Mouse (Mus musculus): Measurements from ENCODE around the gene Cts8. TPM values are rescaled to one million over a fixed set of nuclear protein-coding genes. Genes with fewer than 3 reads are reported as not detected.

Cts8 gene
- polyA plus RNA-seq (2016; fragmentation: Nextera tagmentation; extraction: Ambion mirVana) = not detected in 2 replicates

GRCm38 (mm10) chr13:61255258-61255657 lies at the start of gene Cts8:
Gene Cts8, minus strand, starts transcription at chr13:61255358.
- Histone ChIP-seq H3K4me2 (no peak within 1 kb of the TSS), H3K4me1 (replicated peaks) (no peaks in the 10 kb centered on the region), H3K36me3 (no peaks in the 10 kb centered on the region), H3K27ac (no peak within 1 kb of the TSS), H3K9me3 (peaks cover 46% of the 10 kb centered on the region), H3K4me3 (replicated peaks) (no peak within 1 kb of the TSS), H3K9ac (replicated peaks) (no peak within 1 kb of the TSS), H3K27me3 (no peaks in the 10 kb centered on the region)
- 86% methylated on average over 2 of the region's 2 CpGs for WGBS
- no peak for ATAC-seq (ENCODE audit: insufficient number of reproducible peaks, insufficient read depth, low FRiP score, low TSS enrichment, low read depth)

GRCm38 (mm10) chr13:61288739-61289138 lies 33.6 kb upstream of the Cts8 start, which contains the start of gene Gm49398:
Gene Gm49398, minus strand, starts transcription at chr13:61288839.
- no peaks in the 10 kb centered on the region for H3K27me3 ChIP-seq
- no peak for ATAC-seq (ENCODE audit: insufficient number of reproducible peaks, insufficient read depth, low FRiP score, low TSS enrichment, low read depth)
- no peak within 1 kb of the TSS for H3K9ac ChIP-seq (replicated peaks)
- 88% methylated on average over 2 of the region's 2 CpGs for WGBS
- H3K4me2 ChIP-seq = no peak within 1 kb of the TSS
- no peaks in the 10 kb centered on the region for H3K36me3 ChIP-seq
- no peak within 1 kb of the TSS for H3K4me3 ChIP-seq (replicated peaks)
- no peak within 1 kb of the TSS for H3K27ac ChIP-seq
- H3K4me1 ChIP-seq (replicated peaks) = no peaks in the 10 kb centered on the region
- H3K9me3 ChIP-seq = peaks cover 19% of the 10 kb centered on the region; the same call in 1 of the 2 replicates

- H3K36me3 ChIP-seq = no peaks in the 10 kb centered on the region
- H3K4me3 ChIP-seq (replicated peaks) = no peak overlapping the region
- peaks cover 17% of the 10 kb centered on the region; the same call in 1 of the 2 replicates for H3K9me3 ChIP-seq
- no peaks in the 10 kb centered on the region for H3K27me3 ChIP-seq
- 58% methylated on average over 13 of the region's 13 CpGs for WGBS
- ATAC-seq (ENCODE audit: insufficient number of reproducible peaks, insufficient read depth, low FRiP score, low TSS enrichment, low read depth) = no peak
- H3K4me1 ChIP-seq (replicated peaks) = no peaks in the 10 kb centered on the region
- no peak overlapping the region for H3K4me2 ChIP-seq
- no peak overlapping the region for H3K9ac ChIP-seq (replicated peaks)
- no peak overlapping the region for H3K27ac ChIP-seq
These were observed 13.8 kb downstream of the Cts8 start for GRCm38 (mm10) chr13:61241076-61241947.

GRCm38 (mm10) chr13:61203310-61203709 lies 51.8 kb downstream of the Cts8 start, which contains the start of gene Cts6:
Gene Cts6, minus strand, starts transcription at chr13:61203410.
- H3K9me3 ChIP-seq = peaks cover 46% of the 10 kb centered on the region

More at GRCm38 (mm10) chr13:61203310-61203709, 51.8 kb downstream of the Cts8 start, which contains the start of gene Cts6:
- no peak for ATAC-seq (ENCODE audit: insufficient number of reproducible peaks, insufficient read depth, low FRiP score, low TSS enrichment, low read depth)
- WGBS = 89% methylated on average over 3 of the region's 3 CpGs
- Histone ChIP-seq H3K4me3 (replicated peaks) (no peak within 1 kb of the TSS), H3K4me1 (replicated peaks) (no peaks in the 10 kb centered on the region), H3K4me2 (no peak within 1 kb of the TSS), H3K27ac (no peak within 1 kb of the TSS), H3K36me3 (no peaks in the 10 kb centered on the region), H3K27me3 (no peaks in the 10 kb centered on the region), H3K9ac (replicated peaks) (no peak within 1 kb of the TSS)

Other genes with a start within 250 kb of the Cts8 start
- gene Ctsj, start 249.4 kb downstream of the Cts8 start, polyA plus RNA-seq (2016; fragmentation: Nextera tagmentation; extraction: Ambion mirVana) = not detected in 2 replicates
- not detected in 2 replicates for gene Ctsq, start 214.7 kb downstream of the Cts8 start, polyA plus RNA-seq (2016; fragmentation: Nextera tagmentation; extraction: Ambion mirVana)
- gene Ctsr, start 91.1 kb downstream of the Cts8 start, polyA plus RNA-seq (2016; fragmentation: Nextera tagmentation; extraction: Ambion mirVana) = not detected in 2 replicates
- gene Cts6, start 51.9 kb downstream of the Cts8 start, polyA plus RNA-seq (2016; fragmentation: Nextera tagmentation; extraction: Ambion mirVana) = not detected in 2 replicates
- gene Gm49398, start 33.5 kb upstream of the Cts8 start, polyA plus RNA-seq (2016; fragmentation: Nextera tagmentation; extraction: Ambion mirVana) = not detected in 2 replicates
- not detected in 2 replicates for gene Cts7, start 102.8 kb upstream of the Cts8 start, polyA plus RNA-seq (2016; fragmentation: Nextera tagmentation; extraction: Ambion mirVana)

Measured in limb, embryonic 12.5 days (tissue).